Mouse (Mus musculus) heart, embryonic 14.5 days (tissue): ENCODE results near the gene Rgl1. TPM values are rescaled to one million over a fixed set of nuclear protein-coding genes. Genes with fewer than 3 reads are reported as not detected.
A peak's percentile ranks its signal among the peaks of the same experiment; 100 is the strongest.
"Not testable (repeated sequence)": the region's sequence is repeated elsewhere in the genome, so short reads cannot be mapped to it uniquely, and the experiment has no call there.

Experiments
- ATAC-seq: fragments of 200-750 bp; cut with Nextera tagmentation; 2 replicates; pipeline ENCODE4 v1.8.0; 2017; ENCODE audit warnings: low read depth, moderate TSS enrichment; ENCODE audit not compliant: insufficient number of reproducible peaks, insufficient read depth, low FRiP score
- H3K27ac ChIP-seq, 2 experiments: fragments of 200-500 bp in 1 of 2; fragments of 300-500 bp in 1 of 2; sonication (generic) in 1 of 2; replicated peaks in 1 of 2; 2 replicates each; pipeline ENCODE4 v1.5.1; 2012 to 2014; ENCODE audit warnings: low read depth in 2 of 2, low read length in 2 of 2, control low read depth in 1 of 2, mild to moderate bottlenecking in 1 of 2, mixed read lengths in 1 of 2; ENCODE audit not compliant: control insufficient read depth in 1 of 2, insufficient read depth in 1 of 2
- H3K27me3 ChIP-seq: fragments of 300-500 bp; sonication (generic); 2 replicates; pipeline ENCODE4 v1.6.1; 2014; ENCODE audit warnings: mild to moderate bottlenecking, low read length, control low read depth; ENCODE audit not compliant: control insufficient read depth, insufficient read depth
- H3K36me3 ChIP-seq: fragments of 300-500 bp; sonication (generic); 2 replicates; pipeline ENCODE4 v1.6.1; 2014; ENCODE audit warnings: mild to moderate bottlenecking, control low read depth, low read length, mixed read lengths; ENCODE audit not compliant: control insufficient read depth, insufficient read depth
- H3K4me1 ChIP-seq, 2 experiments: fragments of 200-500 bp in 1 of 2; fragments of 300-500 bp in 1 of 2; sonication (generic) in 1 of 2; 2 replicates each; pipeline ENCODE4 v1.6.1; 2012 to 2014; ENCODE audit warnings: low read length in 2 of 2, control low read depth in 1 of 2, mixed read lengths in 1 of 2; ENCODE audit not compliant: control insufficient read depth in 2 of 2, insufficient read depth in 2 of 2
- H3K4me2 ChIP-seq: fragments of 300-500 bp; sonication (generic); 2 replicates; pipeline ENCODE4 v1.6.1; 2014; ENCODE audit warnings: mild to moderate bottlenecking, low read length
- H3K4me3 ChIP-seq, 2 experiments: fragments of 200-500 bp in 1 of 2; fragments of 300-500 bp in 1 of 2; sonication (generic) in 1 of 2; 2 replicates each; pipeline ENCODE4 v1.5.1; 2012 to 2014; ENCODE audit warnings: low read length in 2 of 2, mild to moderate bottlenecking in 2 of 2, control low read depth in 1 of 2, low read depth in 1 of 2, moderate library complexity in 1 of 2; ENCODE audit not compliant: control insufficient read depth in 1 of 2, insufficient read depth in 1 of 2
- H3K9ac ChIP-seq: fragments of 300-500 bp; sonication (generic); 2 replicates; pipeline ENCODE4 v1.6.1; 2014; ENCODE audit warnings: mild to moderate bottlenecking, low read length
- H3K9me3 ChIP-seq: fragments of 300-500 bp; sonication (generic); 2 replicates; pipeline ENCODE4 v1.6.1; 2016; ENCODE audit warnings: low read length, control low read depth; ENCODE audit not compliant: control insufficient read depth
- WGBS: fragments of 180-500 bp; shearing (Covaris S2); extraction: QIAGEN DNeasy Blood & Tissue Kit; methylation state at CpG from one replicate; pipeline ENCODE4 v1.1.7; 2014; 5-methylcytosine and 5-hydroxymethylcytosine counted together
- polyA plus RNA-seq: library from polyadenylated mRNA; unstranded; fragments of >200 nt; fragmentation: Nextera tagmentation; extraction: Ambion mirVana; gene quantifications from 2 replicates; pipeline ENCODE4 v1.2.1, GENCODE M21; 2014

Gene Rgl1
- polyA plus RNA-seq, 1 experiment from 2014 or later: 72.0 TPM

GRCm38 (mm10) chr1:152650856-152651494, 115.2 kb downstream of the Rgl1 start:
- Histone ChIP-seq H3K36me3 (no peaks in the 10 kb centered on the region), H3K4me1 (peaks cover 0 to 5% of the 10 kb centered on the region in 2 experiments; a peak in 2 of 4 replicates), H3K27ac (no peak overlapping the region), H3K4me2 (no peak overlapping the region), H3K4me3 (no peak overlapping the region), H3K9me3 (no peaks in the 10 kb centered on the region), H3K9ac (no peak overlapping the region), H3K27me3 (no peaks in the 10 kb centered on the region)
- WGBS: 93% methylated on average over 6 of the region's 6 CpGs
- 0 out of 2 replicates have a peak, but pooled peaks have one; percentile 11 for ATAC-seq

GRCm38 (mm10) chr1:152648052-152648451, 118.1 kb downstream of the Rgl1 start:
- H3K4me1 ChIP-seq: peaks cover 0 to 5% of the 10 kb centered on the region in 2 experiments; a peak in 2 of 4 replicates
- H3K9me3 ChIP-seq: no peaks in the 10 kb centered on the region
- no peaks in the 10 kb centered on the region for H3K27me3 ChIP-seq
- H3K4me2 ChIP-seq: no peak overlapping the region
- WGBS: 60% methylated on average over 5 of the region's 5 CpGs
- H3K36me3 ChIP-seq: no peaks in the 10 kb centered on the region
- no peak overlapping the region for H3K9ac ChIP-seq
- ATAC-seq: no peak
- no peak overlapping the region for H3K27ac ChIP-seq
- no peak overlapping the region for H3K4me3 ChIP-seq

- ATAC-seq, H3K9ac ChIP-seq, H3K9me3 ChIP-seq, H3K4me3 ChIP-seq, H3K27ac ChIP-seq, H3K27me3 ChIP-seq, H3K4me2 ChIP-seq, H3K36me3 ChIP-seq: not testable (repeated sequence)
- peaks cover 17 to 23% of the 10 kb centered on the region in 2 experiments for H3K4me1 ChIP-seq
- WGBS: 83% methylated on average over 10 of the region's 10 CpGs
Observed at GRCm38 (mm10) chr1:152642207-152642606, 123.9 kb downstream of the Rgl1 start.

DNA sequence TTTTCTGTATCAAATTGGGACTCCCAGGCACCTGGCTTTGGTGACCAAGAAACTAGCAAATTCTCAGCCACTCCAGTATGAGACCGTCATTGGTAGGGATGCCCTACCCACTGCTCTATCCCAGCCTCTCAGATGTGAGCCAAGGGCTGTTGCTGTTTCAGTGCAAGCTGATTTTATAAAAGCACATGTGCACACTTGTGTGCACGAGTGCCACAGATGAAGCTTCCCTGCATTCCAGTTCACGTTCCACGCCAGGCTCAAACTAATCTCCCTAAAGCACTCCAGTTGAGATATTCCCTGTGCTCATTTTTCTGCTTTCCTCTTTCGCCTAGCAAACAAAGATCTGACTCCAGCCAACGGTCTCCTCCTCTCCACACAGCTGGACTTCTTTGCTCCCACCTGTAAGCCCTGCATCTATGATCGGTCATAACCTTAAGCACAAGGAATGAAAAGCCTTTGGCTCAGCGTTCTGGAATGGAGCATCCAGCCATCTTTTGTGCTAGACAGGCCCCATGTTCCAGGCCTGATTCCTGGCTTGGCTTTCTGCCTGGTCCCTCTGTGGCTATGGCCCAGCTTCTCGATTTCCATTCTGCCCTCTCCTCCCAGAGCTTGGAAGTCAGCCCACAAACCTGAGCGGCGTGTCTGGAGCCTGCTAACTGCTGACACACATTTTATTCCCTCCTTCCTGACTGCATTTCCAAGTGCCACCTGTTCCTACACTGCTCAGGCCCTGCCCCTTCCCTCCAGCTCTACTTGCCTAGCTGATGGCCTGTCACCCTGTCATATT, 125.8 kb downstream of the Rgl1 start:
- H3K9ac ChIP-seq: no peak overlapping the region
- no peaks in the 10 kb centered on the region for H3K27me3 ChIP-seq
- H3K9me3 ChIP-seq: no peaks in the 10 kb centered on the region
- no peak overlapping the region for H3K4me3 ChIP-seq
- no peaks in the 10 kb centered on the region for H3K36me3 ChIP-seq
- peak; percentile 85 for ATAC-seq
- WGBS: 16% methylated on average over 11 of the region's 11 CpGs
- peak overlapping the region; percentile 89 for H3K27ac ChIP-seq
- H3K4me1 ChIP-seq: peaks cover 22 to 23% of the 10 kb centered on the region in 2 experiments
- H3K4me2 ChIP-seq: peak overlapping the region; percentile 5; the same call in 1 of the 2 replicates

GRCm38 (mm10) chr1:152639344-152639743, 126.8 kb downstream of the Rgl1 start:
- WGBS: 90% methylated on average over 7 of the region's 7 CpGs
- peaks cover 22 to 23% of the 10 kb centered on the region in 2 experiments for H3K4me1 ChIP-seq
- H3K27ac ChIP-seq: 0 out of 4 replicates have a peak overlapping the region, but pooled peaks of 1 of the 2 experiments have one; percentile 89
- no peaks in the 10 kb centered on the region for H3K9me3 ChIP-seq
- H3K36me3 ChIP-seq: no peaks in the 10 kb centered on the region
- no peak overlapping the region for H3K4me2 ChIP-seq
- no peak for ATAC-seq
- H3K9ac ChIP-seq: no peak overlapping the region
- H3K4me3 ChIP-seq: no peak overlapping the region
- no peaks in the 10 kb centered on the region for H3K27me3 ChIP-seq

DNA sequence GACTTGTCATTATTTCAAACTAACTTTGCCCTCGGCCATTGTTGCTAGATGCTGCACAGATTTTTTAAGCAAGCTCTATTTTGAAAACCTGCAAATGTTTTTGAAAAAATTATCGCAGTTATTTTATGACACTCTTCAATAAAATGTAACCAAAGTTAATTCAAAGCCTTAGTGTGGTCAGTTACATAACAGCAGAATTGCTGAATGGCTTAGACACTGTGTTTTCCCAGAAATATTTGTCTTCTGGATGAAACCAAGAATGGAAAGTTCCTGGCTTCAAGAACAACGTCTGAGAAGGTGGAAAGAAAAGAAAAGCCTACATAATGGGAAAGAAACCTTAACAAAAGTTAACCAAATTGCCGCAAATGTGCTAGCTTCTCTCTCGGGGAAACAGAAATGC, 131.5 kb downstream of the Rgl1 start:
- Histone ChIP-seq H3K4me2 (no peak overlapping the region), H3K4me3 (no peak overlapping the region), H3K36me3 (no peaks in the 10 kb centered on the region), H3K27ac (no peak overlapping the region), H3K9ac (no peak overlapping the region), H3K27me3 (no peaks in the 10 kb centered on the region), H3K4me1 (peaks cover 2 to 7% of the 10 kb centered on the region in 2 experiments; a peak in 2 of 4 replicates), H3K9me3 (no peaks in the 10 kb centered on the region)
- no peak for ATAC-seq
- WGBS: 80% methylated on average over 5 of the region's 5 CpGs

DNA sequence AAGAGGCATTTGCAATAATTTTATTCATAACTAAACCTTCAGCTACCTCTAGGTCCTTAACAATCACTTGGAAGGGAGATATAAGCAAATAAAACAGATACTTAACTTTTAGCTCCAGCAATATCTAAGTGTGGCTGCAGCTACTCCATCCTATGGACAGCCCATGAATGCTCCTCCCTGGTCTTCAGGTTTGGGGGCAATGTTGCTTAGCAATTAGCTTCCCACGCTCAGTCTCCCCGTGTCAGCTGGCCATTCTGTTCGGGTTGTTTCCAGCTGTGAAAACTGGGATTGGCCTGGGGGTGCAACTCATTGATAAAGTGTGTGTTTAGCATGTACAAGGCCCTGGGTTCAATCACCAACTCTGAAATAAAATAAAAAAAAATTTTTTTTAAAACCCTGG, 136.4 kb downstream of the Rgl1 start:
- no peak for ATAC-seq
- H3K4me3 ChIP-seq: no peak overlapping the region

More for the DNA sequence above, 136.4 kb downstream of the Rgl1 start:
- no peak overlapping the region for H3K27ac ChIP-seq
- no peaks in the 10 kb centered on the region for H3K27me3 ChIP-seq
- no peaks in the 10 kb centered on the region for H3K9me3 ChIP-seq
- H3K9ac ChIP-seq: no peak overlapping the region
- WGBS: 81% methylated on average over 3 of the region's 3 CpGs
- no peak overlapping the region for H3K4me2 ChIP-seq
- no peaks in the 10 kb centered on the region for H3K36me3 ChIP-seq
- H3K4me1 ChIP-seq: peaks cover 2 to 9% of the 10 kb centered on the region in 2 experiments; a peak in 2 of 4 replicates
